ENCODE assay signal across 31 mouse cellular contexts in the genomic region with DNA sequence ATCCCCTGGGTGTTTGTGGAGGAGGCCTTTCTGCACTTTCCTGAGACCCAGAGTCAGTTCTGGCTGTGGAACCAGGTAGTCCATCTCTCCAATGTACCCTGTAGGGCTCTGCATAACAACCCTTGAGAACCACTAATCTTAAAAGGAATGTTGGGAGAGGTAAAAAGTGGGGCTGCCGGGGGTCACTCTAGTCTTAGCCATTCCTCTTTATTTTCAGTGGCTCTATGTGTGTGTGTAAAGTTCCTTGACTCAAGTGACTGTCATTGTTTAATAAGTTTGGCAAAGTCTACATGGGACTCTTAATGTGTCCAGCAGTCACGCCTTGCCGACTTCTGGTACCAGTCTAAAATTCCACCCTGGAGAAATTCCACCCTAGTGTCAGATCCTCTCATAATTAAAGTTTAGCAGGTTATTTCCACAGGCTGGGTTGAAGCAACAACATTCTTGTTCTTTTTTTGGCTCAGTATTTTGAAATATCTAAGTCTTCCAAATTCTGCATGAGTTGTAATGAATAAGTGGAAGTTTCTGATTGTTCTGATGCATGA. TPM values are rescaled to one million over a fixed set of nuclear protein-coding genes. Genes with fewer than 3 reads are reported as not detected.
A peak's percentile ranks its signal among the peaks of the same experiment; 100 is the strongest.
DNase-seq lines count a peak whose midpoint lies in the region; ATAC-seq lines count a peak whose summit lies in the region.
"Had no signal": no experiment of that assay in that cellular context is flagged by ENCODE, and none has a peak within 500 bp of the region (broad histone marks: within the 10 kb centered on the region; RNA-seq: fewer than 3 reads in every experiment).

No protein-coding gene starts in this region.

- H3K4me3 ChIP-seq in lung, embryonic 15.5 days, result no peak overlapping the region
- H3K4me3 ChIP-seq in midbrain, embryonic 11.5 days (ENCODE audit: low read depth, low read length), result no peak overlapping the region
- H3K4me3 ChIP-seq in midbrain, embryonic 16.5 days (ENCODE audit: low read depth, low read length), result no peak overlapping the region
- H3K4me3 ChIP-seq: embryonic facial prominence, embryonic 10.5 days; embryonic facial prominence, embryonic 13.5 days; erythroblast, embryonic 14.5 days; forebrain, embryonic 12.5 days; forebrain, embryonic 15.5 days; heart, embryonic 12.5 days; heart, embryonic 15.5 days; hindbrain, embryonic 10.5 days; hindbrain, embryonic 13.5 days had no signal

- ATAC-seq in lung, embryonic 15.5 days (ENCODE audit: borderline replicate concordance, extremely low read depth, low FRiP score, low TSS enrichment), result peak; percentile 66
- ATAC-seq in midbrain, embryonic 11.5 days (ENCODE audit: low FRiP score), result no peak
- ATAC-seq in midbrain, embryonic 16.5 days, result no peak
- ATAC-seq: forebrain, embryonic 15.5 days; hindbrain, embryonic 16.5 days had no signal

- H3K27ac ChIP-seq in lung, embryonic 15.5 days, result peak overlapping the region; percentile 86
- H3K27ac ChIP-seq in midbrain, embryonic 11.5 days (ENCODE audit: low read depth, low read length), result no peak overlapping the region
- H3K27ac ChIP-seq in midbrain, embryonic 16.5 days (ENCODE audit: low read length), result no peak overlapping the region
- H3K27ac ChIP-seq: embryonic facial prominence, embryonic 10.5 days; embryonic facial prominence, embryonic 13.5 days; forebrain, embryonic 12.5 days; forebrain, embryonic 15.5 days; heart, embryonic 15.5 days; hindbrain, embryonic 10.5 days; hindbrain, embryonic 13.5 days had no signal

- H3K9me3 ChIP-seq in lung, embryonic 15.5 days, result no peaks in the 10 kb centered on the region
- H3K9me3 ChIP-seq in midbrain, embryonic 11.5 days (ENCODE audit: control insufficient read depth, low read length), result 0 out of 2 replicates have a peak, but pooled peaks cover 2% of the 10 kb centered on the region
- no peaks in the 10 kb centered on the region; the same call in 1 of the 2 replicates for H3K9me3 ChIP-seq in midbrain, embryonic 16.5 days (replicated peaks; ENCODE audit: control insufficient read depth, low read length, poor library complexity, severe bottlenecking)
- H3K9me3 ChIP-seq: forebrain, embryonic 12.5 days; forebrain, embryonic 15.5 days; G1E; heart, embryonic 15.5 days; hindbrain, embryonic 13.5 days had no signal

- peaks cover 14% of the 10 kb centered on the region; the same call in 1 of the 2 replicates for H3K4me1 ChIP-seq in lung, embryonic 15.5 days
- peaks cover under 1% of the 10 kb centered on the region; the same call in 1 of the 2 replicates for H3K4me1 ChIP-seq in midbrain, embryonic 11.5 days (ENCODE audit: control insufficient read depth, insufficient read depth, low read length)
- no peaks in the 10 kb centered on the region for H3K4me1 ChIP-seq in midbrain, embryonic 16.5 days (ENCODE audit: control insufficient read depth, insufficient read depth, low read length)
- H3K4me1 ChIP-seq: embryonic facial prominence, embryonic 13.5 days; forebrain, embryonic 15.5 days; heart, embryonic 15.5 days had no signal

- peaks cover 34% of the 10 kb centered on the region for H3K36me3 ChIP-seq in lung, embryonic 15.5 days
- peaks cover 13% of the 10 kb centered on the region; the same call in 1 of the 2 replicates for H3K36me3 ChIP-seq in midbrain, embryonic 11.5 days (ENCODE audit: control insufficient read depth, insufficient read depth, low read length)
- peaks cover 25% of the 10 kb centered on the region for H3K36me3 ChIP-seq in midbrain, embryonic 16.5 days (ENCODE audit: control insufficient read depth, insufficient read depth, low read length)

- H3K4me2 ChIP-seq in lung, embryonic 15.5 days, result no peak overlapping the region
- H3K4me2 ChIP-seq in midbrain, embryonic 11.5 days, result no peak overlapping the region
- H3K4me2 ChIP-seq in midbrain, embryonic 16.5 days (ENCODE audit: low read length), result no peak overlapping the region
- H3K4me2 ChIP-seq: embryonic facial prominence, embryonic 13.5 days; forebrain, embryonic 12.5 days; forebrain, embryonic 15.5 days; heart, embryonic 12.5 days; heart, embryonic 15.5 days; hindbrain, embryonic 13.5 days had no signal

- peak; percentile 70 for DNase-seq in kidney, adult 9 months
- no peak for DNase-seq in kidney, adult 18-20 months
- no peak for DNase-seq in lung, postnatal 10 days
- peak; percentile 51 for DNase-seq in midbrain, embryonic 11.5 days (ENCODE audit: low spot score, missing footprints)
- peak; percentile 24 for DNase-seq in lung, postnatal 36 days
- no peak for DNase-seq in urinary bladder, adult 18-20 months (ENCODE audit: low spot score in 2 of 2)
- DNase-seq: adrenal gland, postnatal 10 days; adrenal gland, postnatal 36 days; B cell, adult 2 months; cerebellum, adult 2 months; cerebellum, postnatal 10 days; cerebellum, postnatal 36 days; embryo, embryonic 11 days; gastrocnemius, postnatal 25 days; heart, adult 18-20 months; heart, postnatal 10 days; heart, postnatal 36 days had no signal

- no peaks in the 10 kb centered on the region for H3K27me3 ChIP-seq in lung, embryonic 15.5 days
- no peaks in the 10 kb centered on the region for H3K27me3 ChIP-seq in midbrain, embryonic 11.5 days (ENCODE audit: control insufficient read depth, insufficient read depth, low read length)
- no peaks in the 10 kb centered on the region for H3K27me3 ChIP-seq in midbrain, embryonic 16.5 days (ENCODE audit: control insufficient read depth, insufficient read depth, low read depth, low read length)
- H3K27me3 ChIP-seq: CH12.LX; embryonic facial prominence, embryonic 13.5 days; forebrain, embryonic 12.5 days; forebrain, embryonic 15.5 days; heart, embryonic 12.5 days; heart, embryonic 15.5 days; hindbrain, embryonic 13.5 days had no signal

- WGBS in lung, embryonic 15.5 days, result 62% methylated on average over 3 of the region's 3 CpGs
- WGBS in midbrain, embryonic 11.5 days, result 91% methylated on average over 3 of the region's 3 CpGs
- 90% methylated on average over 3 of the region's 3 CpGs for WGBS in midbrain, embryonic 16.5 days

- H3K9ac ChIP-seq in lung, embryonic 15.5 days, result no peak overlapping the region
- no peak overlapping the region for H3K9ac ChIP-seq in midbrain, embryonic 11.5 days (ENCODE audit: low read length)
- no peak overlapping the region for H3K9ac ChIP-seq in midbrain, embryonic 16.5 days (ENCODE audit: low read depth, low read length)
- H3K9ac ChIP-seq: embryonic facial prominence, embryonic 13.5 days; forebrain, embryonic 12.5 days; forebrain, embryonic 15.5 days; heart, embryonic 12.5 days; heart, embryonic 15.5 days; hindbrain, embryonic 13.5 days had no signal

RNA-seq across cellular contexts. Expression of gene Phyh, which starts 10.0 kb away (rescaled TPM):
- polyA plus RNA-seq in lung, embryonic 15.5 days (2015; fragmentation: Nextera tagmentation; extraction: Ambion mirVana), result 69.7 and 75.5 TPM in 2 replicates
- 44.8 and 48.8 TPM in 2 replicates for polyA plus RNA-seq in midbrain, embryonic 11.5 days (2014; fragmentation: Nextera tagmentation; extraction: Ambion mirVana)
- 83.4 and 99.9 TPM in 2 replicates for polyA plus RNA-seq in midbrain, embryonic 16.5 days (2015; fragmentation: Nextera tagmentation; extraction: Ambion mirVana)

RNA-seq across cellular contexts. Expression of gene Sephs1, which starts 27.5 kb away (rescaled TPM):
- polyA plus RNA-seq in lung, embryonic 15.5 days (2015; fragmentation: Nextera tagmentation; extraction: Ambion mirVana), result 95.8 and 98.8 TPM in 2 replicates
- polyA plus RNA-seq in midbrain, embryonic 11.5 days (2014; fragmentation: Nextera tagmentation; extraction: Ambion mirVana), result 134 and 140 TPM in 2 replicates
- polyA plus RNA-seq in midbrain, embryonic 16.5 days (2015; fragmentation: Nextera tagmentation; extraction: Ambion mirVana), result 50.9 and 52.7 TPM in 2 replicates

Comparison
In these comparisons a context has a peak if more than half of its experiments do, and no peak if none do; other contexts are left out.
1. DNase-seq: peak in kidney, adult 9 months (single experiment), midbrain, embryonic 11.5 days (single experiment) and lung, postnatal 36 days (single experiment); none in kidney, adult 18-20 months (single experiment), lung, postnatal 10 days (single experiment) and urinary bladder, adult 18-20 months (0 of 2).